Mouse (Mus musculus) telencephalon, adult 2 months (tissue): Measurements from ENCODE around the gene Gna15.
A peak's percentile ranks its signal among the peaks of the same experiment; 100 is the strongest.

Experiments used
- DNase-seq: peaks from one replicate; pipeline ENCODE4 v3.0.0-alpha.2; 2011; ENCODE audit warnings: low read depth, low spot score

Gene Gna15

GRCm38 (mm10) chr10:81553807-81554755 lies 30.1 kb upstream of the Gna15 start:
- no peak for DNase-seq

- no peak for DNase-seq
Observed at GRCm38 (mm10) chr10:81553232-81553631, 29.2 kb upstream of the Gna15 start.

GRCm38 (mm10) chr10:81551597-81552102 lies 27.6 kb upstream of the Gna15 start:
- peak; percentile 74 for DNase-seq

- DNase-seq: no peak
Observed at GRCm38 (mm10) chr10:81550257-81550656, 26.2 kb upstream of the Gna15 start.

GRCm38 (mm10) chr10:81548944-81549343 lies 24.9 kb upstream of the Gna15 start:
- no peak for DNase-seq

- no peak for DNase-seq
Observed at GRCm38 (mm10) chr10:81546788-81547571, 23.0 kb upstream of the Gna15 start.

- no peak for DNase-seq
Observed at GRCm38 (mm10) chr10:81546332-81546731, 22.3 kb upstream of the Gna15 start.

- DNase-seq: peak; percentile 98
Observed at GRCm38 (mm10) chr10:81545161-81545747, 21.2 kb upstream of the Gna15 start, which contains the start of gene Gna11. Gene Gna11 (minus strand): TSS chr10:81545190.

- no peak for DNase-seq
Observed at GRCm38 (mm10) chr10:81544296-81545160, 20.5 kb upstream of the Gna15 start.

GRCm38 (mm10) chr10:81543633-81544032 lies 19.6 kb upstream of the Gna15 start:
- DNase-seq: no peak

GRCm38 (mm10) chr10:81542727-81543460 lies 18.9 kb upstream of the Gna15 start:
- DNase-seq: no peak

- no peak for DNase-seq
Observed at GRCm38 (mm10) chr10:81541803-81542202, 17.8 kb upstream of the Gna15 start.

GRCm38 (mm10) chr10:81541363-81541762 lies 17.3 kb upstream of the Gna15 start:
- no peak for DNase-seq

GRCm38 (mm10) chr10:81538321-81539048 lies 14.5 kb upstream of the Gna15 start:
- DNase-seq: peak; percentile 58

GRCm38 (mm10) chr10:81537429-81537828 lies 13.4 kb upstream of the Gna15 start:
- no peak for DNase-seq

GRCm38 (mm10) chr10:81536734-81537133 lies 12.7 kb upstream of the Gna15 start:
- no peak for DNase-seq

GRCm38 (mm10) chr10:81534826-81535225 lies 10.8 kb upstream of the Gna15 start:
- DNase-seq: no peak

GRCm38 (mm10) chr10:81526779-81527178 lies 2.8 kb upstream of the Gna15 start:
- no peak for DNase-seq

GRCm38 (mm10) chr10:81525017-81525694 lies 1.1 kb upstream of the Gna15 start:
- DNase-seq: no peak
